Mouse (Mus musculus) lung, postnatal 0 days (tissue): ENCODE results near the gene Ehd1. TPM values are rescaled to one million over a fixed set of nuclear protein-coding genes. Genes with fewer than 3 reads are reported as not detected.
A peak's percentile ranks its signal among the peaks of the same experiment; 100 is the strongest.

Experiments used
- ATAC-seq: fragments of 200-750 bp; cut with Nextera tagmentation; 2 replicates; pipeline ENCODE4 v1.8.0; 2017; ENCODE audit warnings: moderate library complexity
- DNase-seq: peaks from one replicate; pipeline ENCODE4 v3.0.0-alpha.2; 2016; ENCODE audit warnings: low spot score
- H3K27ac ChIP-seq: fragments of 300-500 bp; sonication (generic); 2 replicates; pipeline ENCODE4 v1.5.1; 2014; ENCODE audit warnings: antibody characterized with exemption, mild to moderate bottlenecking, low read length, mixed read lengths
- H3K27me3 ChIP-seq: fragments of 300-500 bp; sonication (generic); replicated peaks from 2 replicates; pipeline ENCODE4 v1.6.1; 2014; ENCODE audit warnings: low read length, mixed read lengths; ENCODE audit not compliant: insufficient read depth
- H3K36me3 ChIP-seq: fragments of 300-500 bp; sonication (generic); 2 replicates; pipeline ENCODE4 v1.6.1; 2014; ENCODE audit warnings: low read length, mixed read lengths; ENCODE audit not compliant: insufficient read depth
- H3K4me1 ChIP-seq: fragments of 300-500 bp; sonication (generic); 2 replicates; pipeline ENCODE4 v1.6.1; 2014; ENCODE audit warnings: antibody characterized with exemption, low read depth, low read length, mixed read lengths; ENCODE audit not compliant: insufficient read depth
- H3K4me2 ChIP-seq: fragments of 300-500 bp; sonication (generic); replicated peaks from 2 replicates; pipeline ENCODE4 v1.6.1; 2014; ENCODE audit warnings: low read depth, mild to moderate bottlenecking, low read length, moderate library complexity, mixed read lengths
- H3K4me3 ChIP-seq: fragments of 300-500 bp; sonication (generic); 2 replicates; pipeline ENCODE4 v1.5.1; 2014; ENCODE audit warnings: low read depth, low read length
- H3K9ac ChIP-seq: fragments of 300-500 bp; sonication (generic); replicated peaks from 2 replicates; pipeline ENCODE4 v1.6.1; 2014; ENCODE audit warnings: low read depth, mild to moderate bottlenecking
- H3K9me3 ChIP-seq: fragments of 300-500 bp; sonication (generic); 2 replicates; pipeline ENCODE4 v1.6.1; 2016; ENCODE audit warnings: low read length, mixed read lengths
- CTCF ChIP-seq: IDR thresholded peaks from 2 replicates; pipeline ENCODE4 v1.5.1; 2016; ENCODE audit warnings: antibody characterized with exemption, mild to moderate bottlenecking
- EP300 ChIP-seq: IDR thresholded peaks from 2 replicates; pipeline ENCODE4 v1.6.1; 2016; ENCODE audit warnings: antibody characterized with exemption, mild to moderate bottlenecking, control low read depth
- WGBS: fragments of 180-500 bp; shearing (Covaris S2); extraction: QIAGEN DNeasy Blood & Tissue Kit; methylation state at CpG from one replicate; pipeline ENCODE4 v1.1.7; 2014; 5-methylcytosine and 5-hydroxymethylcytosine counted together
- polyA plus RNA-seq: library from polyadenylated mRNA; unstranded; fragments of >200 nt; fragmentation: Nextera tagmentation; extraction: Ambion mirVana; gene quantifications from 2 replicates; pipeline ENCODE4 v1.2.1, GENCODE M21; 2015

Gene Ehd1
- polyA plus RNA-seq, 1 experiment from 2014 or later, result 115 TPM

DNA sequence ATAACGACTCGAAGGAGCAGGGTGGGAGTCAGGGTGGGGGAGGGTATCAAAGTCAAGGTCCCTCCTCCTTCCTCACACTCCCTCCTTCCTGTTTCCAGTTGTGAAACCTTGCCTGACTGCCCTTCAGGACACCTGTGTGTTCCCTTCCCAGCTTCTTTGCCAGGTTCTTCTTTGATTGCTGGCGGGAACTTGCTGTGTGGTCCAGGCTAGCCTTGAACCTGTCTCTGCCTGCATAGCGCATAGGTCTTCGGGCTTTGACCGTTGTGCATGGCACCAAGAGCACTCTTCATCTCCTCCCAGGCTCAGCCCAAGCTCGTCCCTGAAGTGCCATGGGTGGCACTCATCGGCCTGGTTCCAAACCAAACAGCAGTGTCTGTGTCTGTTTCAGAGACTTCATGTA, 11.6 kb upstream of the Ehd1 start:
- DNase-seq, result no peak
- no peak overlapping the region for H3K27ac ChIP-seq
- WGBS, result 82% methylated on average over 8 of the region's 8 CpGs

DNA sequence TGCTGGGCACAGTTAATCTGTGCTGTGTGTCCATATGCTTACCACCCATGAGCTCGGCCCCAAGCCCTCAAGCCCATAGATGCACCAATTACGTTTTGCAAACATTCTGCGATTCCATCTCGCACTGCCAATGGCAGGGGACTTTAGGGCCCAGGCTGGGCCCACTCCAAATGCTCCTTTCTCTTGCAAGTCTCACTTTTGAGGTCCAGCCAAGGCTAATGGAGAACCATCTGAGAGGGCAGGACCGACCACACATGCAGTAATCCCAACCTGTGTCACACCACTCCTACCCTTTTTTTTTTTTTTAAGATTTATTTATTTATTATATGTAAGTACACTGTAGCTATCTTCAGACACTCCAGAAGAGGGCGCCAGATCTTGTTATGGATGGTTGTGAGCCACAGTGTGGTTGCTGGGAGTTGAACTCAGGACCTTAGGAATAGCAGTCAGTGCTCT, 10.8 kb upstream of the Ehd1 start:
- WGBS, result 66% methylated on average over 6 of the region's 6 CpGs
- H3K9ac ChIP-seq, result no peak overlapping the region
- TF ChIP-seq EP300 (no peak), CTCF (peak; percentile 44)

More for the DNA sequence above, 11.6 kb upstream of the Ehd1 start:
- H3K4me1 ChIP-seq, result no peaks in the 10 kb centered on the region; the same call in 1 of the 2 replicates
- H3K36me3 ChIP-seq, result peaks cover 4% of the 10 kb centered on the region; the same call in 1 of the 2 replicates
- no peak overlapping the region for H3K4me3 ChIP-seq
- H3K27me3 ChIP-seq, result no peaks in the 10 kb centered on the region
- no peak for TF ChIP-seq CTCF
- TF ChIP-seq EP300, result no peak
- no peak overlapping the region for H3K9ac ChIP-seq
- no peaks in the 10 kb centered on the region for H3K9me3 ChIP-seq
- no peak for ATAC-seq
- H3K4me2 ChIP-seq, result no peak overlapping the region

DNA sequence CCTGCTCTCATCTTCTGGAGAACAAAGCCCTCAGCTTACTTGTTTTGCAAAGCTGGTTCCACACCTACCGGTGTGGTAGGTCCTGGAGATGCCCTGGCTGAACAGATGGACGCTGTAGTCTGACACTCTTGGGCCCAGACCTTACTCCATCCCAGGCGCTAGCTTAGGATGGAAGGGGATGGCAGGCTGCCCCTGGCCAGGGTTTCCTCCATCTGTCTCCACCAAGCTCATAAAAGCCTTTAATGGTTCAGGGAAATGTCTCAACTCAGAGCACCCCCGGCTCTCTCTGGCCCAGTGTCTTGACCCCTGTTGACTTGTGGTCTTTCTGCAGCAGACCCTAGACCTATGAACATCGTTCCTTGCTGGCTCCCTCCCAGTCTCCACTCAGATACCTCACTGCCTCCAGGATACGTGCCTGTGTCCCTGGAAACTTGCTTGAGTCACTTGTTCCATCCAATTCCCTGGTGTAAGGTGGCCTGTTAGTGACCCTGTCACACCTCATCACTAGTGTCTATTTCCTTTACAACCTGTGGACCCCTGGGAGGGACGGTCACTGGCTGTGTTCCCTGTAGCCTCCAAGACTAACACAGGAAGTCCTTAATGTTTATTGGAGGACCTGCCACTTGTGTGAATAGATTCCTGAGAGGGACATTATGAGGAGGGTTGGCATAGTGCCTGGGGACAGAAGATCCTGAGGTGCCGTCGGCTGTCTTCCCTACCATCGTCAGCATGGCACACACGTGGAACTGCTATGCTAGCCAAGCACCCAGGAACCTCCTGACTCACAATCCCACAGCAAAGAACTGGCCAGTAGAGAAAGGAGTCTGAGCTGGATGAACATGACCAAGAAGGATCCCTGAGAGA, 9.0 kb upstream of the Ehd1 start:
- no peak overlapping the region for H3K4me3 ChIP-seq
- whole genome bisulfite sequencing, result 26% methylated on average over 11 of the region's 11 CpGs
- no peaks in the 10 kb centered on the region for H3K9me3 ChIP-seq
- no peaks in the 10 kb centered on the region for H3K27me3 ChIP-seq
- H3K4me1 ChIP-seq, result peaks cover 2% of the 10 kb centered on the region; the same call in 1 of the 2 replicates
- DNase-seq (peak; percentile 67), ATAC-seq (peak; percentile 21)
- H3K4me2 ChIP-seq, result no peak overlapping the region
- no peak overlapping the region for H3K9ac ChIP-seq
- peak overlapping the region; percentile 49 for H3K27ac ChIP-seq
- TF ChIP-seq EP300 (peak; percentile 51), CTCF (no peak)
- H3K36me3 ChIP-seq, result no peaks in the 10 kb centered on the region

More for the DNA sequence above, 10.8 kb upstream of the Ehd1 start:
- DNase-seq, result no peak
- Histone ChIP-seq H3K36me3 (peaks cover 3% of the 10 kb centered on the region; the same call in 1 of the 2 replicates), H3K4me3 (no peak overlapping the region), H3K9me3 (no peaks in the 10 kb centered on the region), H3K4me2 (no peak overlapping the region), H3K27ac (no peak overlapping the region), H3K4me1 (no peaks in the 10 kb centered on the region; the same call in 1 of the 2 replicates), H3K27me3 (no peaks in the 10 kb centered on the region)
- no peak for ATAC-seq

DNA sequence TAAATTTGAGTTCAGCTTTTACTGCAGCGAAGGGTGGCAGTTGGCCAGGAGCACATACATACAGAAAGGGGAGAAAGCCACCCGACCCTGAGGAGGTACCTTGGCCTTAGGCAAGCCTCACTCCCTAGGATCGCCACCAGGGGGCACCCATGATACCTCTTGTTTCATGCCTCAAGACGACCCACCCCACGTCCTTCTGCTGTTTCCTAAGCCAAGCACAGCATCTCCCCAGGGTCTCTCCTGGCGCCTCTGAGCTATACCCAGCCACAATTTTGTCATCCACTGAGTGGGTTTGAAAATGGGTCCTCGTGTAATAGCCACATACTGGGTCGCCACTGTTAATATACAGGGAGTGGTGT, 8.4 kb upstream of the Ehd1 start:
- no peak overlapping the region for H3K4me3 ChIP-seq
- peak; percentile 94 for TF ChIP-seq CTCF
- TF ChIP-seq EP300, result no peak
- WGBS, result 7% methylated on average over 8 of the region's 8 CpGs
- H3K9ac ChIP-seq, result no peak overlapping the region
- no peaks in the 10 kb centered on the region for H3K36me3 ChIP-seq
- DNase-seq (peak; percentile 92), ATAC-seq (peak; percentile 68)
- H3K27ac ChIP-seq, result peak overlapping the region; percentile 49
- peaks cover 2% of the 10 kb centered on the region; the same call in 1 of the 2 replicates for H3K4me1 ChIP-seq
- H3K4me2 ChIP-seq, result no peak overlapping the region
- H3K27me3 ChIP-seq, result no peaks in the 10 kb centered on the region
- H3K9me3 ChIP-seq, result no peaks in the 10 kb centered on the region

DNA sequence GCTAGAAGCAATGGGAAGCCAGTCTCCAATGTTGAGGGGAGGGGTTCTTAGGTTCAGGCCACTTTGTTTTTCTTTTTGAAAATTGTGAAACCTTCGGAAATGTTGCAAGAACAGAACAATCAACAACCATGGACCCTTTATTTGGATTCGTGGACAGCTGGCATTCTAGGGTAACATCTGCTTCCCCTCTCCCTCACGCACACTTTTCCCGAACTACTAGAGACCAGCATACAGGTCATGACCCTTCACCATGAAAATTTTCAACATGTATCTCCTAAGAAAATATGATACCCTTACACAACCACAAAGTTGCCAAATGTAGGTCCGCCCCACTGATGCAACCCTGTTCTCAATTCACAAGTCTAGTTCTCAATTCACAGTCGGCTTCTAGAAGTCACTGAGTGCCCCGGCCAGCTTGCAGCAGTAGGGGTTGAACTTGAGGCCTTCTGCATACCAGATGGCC, 7.8 kb upstream of the Ehd1 start:
- peak; percentile 71 for ATAC-seq
- no peaks in the 10 kb centered on the region for H3K36me3 ChIP-seq
- 54% methylated on average over 7 of the region's 7 CpGs for WGBS
- no peak overlapping the region for H3K4me2 ChIP-seq
- TF ChIP-seq EP300 (peak; percentile 85), CTCF (no peak)
- no peak overlapping the region for H3K9ac ChIP-seq
- H3K9me3 ChIP-seq, result no peaks in the 10 kb centered on the region
- peak overlapping the region; percentile 14; the same call in 1 of the 2 replicates for H3K27ac ChIP-seq
- H3K4me3 ChIP-seq, result no peak overlapping the region
- DNase-seq, result peak; percentile 94
- no peaks in the 10 kb centered on the region for H3K27me3 ChIP-seq
- peaks cover 2% of the 10 kb centered on the region; the same call in 1 of the 2 replicates for H3K4me1 ChIP-seq

DNA sequence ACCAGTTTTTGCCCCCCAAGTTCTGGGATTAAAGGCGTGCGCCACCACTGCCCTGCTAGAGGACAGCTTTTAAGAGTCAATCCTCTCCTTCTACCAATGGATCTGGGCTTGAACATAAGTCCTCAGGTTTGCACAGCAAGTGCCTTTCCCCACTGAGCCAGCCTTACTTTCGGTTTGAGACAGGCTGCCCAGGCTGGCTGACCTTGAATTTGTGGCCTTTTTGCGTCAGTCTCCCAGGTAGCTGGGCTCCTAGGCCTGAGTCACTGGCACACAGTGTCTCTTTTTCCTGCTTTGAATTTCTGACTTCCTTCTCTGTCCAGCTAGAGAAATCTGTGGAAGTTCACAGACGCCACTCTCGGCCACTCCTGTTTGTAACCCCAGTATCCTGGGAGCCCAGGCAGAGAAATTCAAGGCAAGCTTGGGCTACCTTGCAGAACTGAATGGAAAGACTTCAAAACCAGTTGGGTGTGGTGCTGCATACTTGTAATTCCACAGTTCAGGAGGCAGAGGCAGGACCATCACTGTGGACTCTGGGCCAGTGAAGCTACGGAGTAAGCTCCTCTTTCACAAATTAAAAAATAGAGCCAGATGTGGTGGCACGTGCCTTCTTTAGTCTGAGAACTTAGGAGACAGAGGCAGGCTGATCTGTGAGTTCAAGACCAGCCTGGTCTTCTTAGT, 6.6 kb upstream of the Ehd1 start:
- Histone ChIP-seq H3K9me3 (no peaks in the 10 kb centered on the region), H3K27me3 (no peaks in the 10 kb centered on the region), H3K4me2 (no peak overlapping the region), H3K4me3 (no peak overlapping the region), H3K9ac (no peak overlapping the region), H3K36me3 (no peaks in the 10 kb centered on the region), H3K4me1 (peaks cover 2% of the 10 kb centered on the region; the same call in 1 of the 2 replicates), H3K27ac (no peak overlapping the region)
- ATAC-seq (no peak), DNase-seq (no peak)
- WGBS, result 85% methylated on average over 8 of the region's 8 CpGs
- TF ChIP-seq CTCF, result no peak
- TF ChIP-seq EP300, result no peak
